Mouse (Mus musculus): ENCODE data around the gene Fhl2. TPM values are rescaled to one million over a fixed set of nuclear protein-coding genes. Genes with fewer than 3 reads are reported as not detected.

The Fhl2 gene
- total RNA-seq (2021) = 10 to 100 TPM; 33.6 to 38.6 TPM
- long read RNA-seq, experiment 1, transcript Fhl2-201 (6 exons, 1,563 nt) = major isoform, 19 of 20 reads
- long read RNA-seq, experiment 1, partial matches to known transcripts = 1 of 20 reads
- long read RNA-seq, experiment 1, other reads (novel, unspliced or antisense) = 0 of 20 reads
- long read RNA-seq, experiment 2, transcript Fhl2-201 (6 exons, 1,563 nt) = major isoform, 18 of 19 reads
- long read RNA-seq, experiment 2, partial matches to known transcripts = 1 of 19 reads
- long read RNA-seq, experiment 2, other reads (novel, unspliced or antisense) = 0 of 19 reads

DNA sequence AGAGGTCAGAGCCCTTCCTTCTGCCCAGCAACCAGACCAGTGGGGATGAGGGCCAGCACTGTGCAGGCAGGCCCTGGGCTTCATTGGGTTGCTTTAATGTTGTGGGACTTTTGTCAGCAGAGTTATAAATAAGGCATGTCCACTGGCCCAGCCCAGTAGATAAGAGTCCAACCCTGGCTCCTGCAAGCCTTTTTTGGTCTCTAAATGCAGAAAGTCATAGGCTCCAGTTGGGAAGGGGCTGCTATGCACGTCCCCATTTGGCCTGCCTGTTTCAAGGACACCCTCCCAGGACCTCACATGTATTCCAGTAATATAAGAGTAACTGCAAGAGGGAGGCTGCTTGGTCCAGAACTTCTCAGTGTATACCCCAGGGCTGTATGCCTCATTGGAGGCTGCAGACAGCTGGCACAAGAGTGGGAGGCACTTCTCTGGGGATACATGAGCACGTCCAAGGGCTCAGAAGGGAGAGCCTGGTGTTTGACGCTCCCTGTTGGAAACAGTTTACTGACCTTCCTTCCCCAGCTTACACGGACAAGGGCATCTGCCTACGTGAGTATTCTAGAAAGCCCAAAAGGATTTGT is at the start of gene Fhl2:
Gene Fhl2 (minus strand): TSS at position 324 of the 581 bp plus-strand sequence.
- no peak for DNase-seq (ENCODE audit: low spot score in 2 of 2)
- Histone ChIP-seq H3K4me3 (no peak within 1 kb of the TSS), H3K27ac (no peak within 1 kb of the TSS)
- TF ChIP-seq CTCF (conservative IDR thresholded peaks at IDR 0.05) = no peak

DNA sequence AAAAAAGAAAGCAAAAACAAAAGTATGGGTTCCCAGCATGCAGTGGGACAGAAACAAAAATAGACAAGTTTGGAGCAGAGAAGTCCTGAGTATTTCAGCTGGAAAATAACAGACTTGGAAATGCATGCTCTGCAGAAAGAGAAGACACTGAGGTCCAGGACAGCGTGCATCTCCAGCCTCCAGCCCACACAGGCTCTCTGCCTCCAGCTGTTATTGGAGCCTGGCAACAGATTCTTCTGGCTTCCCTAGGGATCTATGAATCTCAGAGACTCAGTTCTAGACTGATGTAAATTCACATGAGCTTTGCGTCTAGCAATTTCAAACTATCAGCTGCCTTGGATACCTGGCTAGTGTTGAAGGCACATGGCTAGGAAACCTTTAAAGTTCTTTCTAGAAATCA is 48.2 kb upstream of the Fhl2 start:
- no peak for DNase-seq (ENCODE audit: low spot score in 2 of 2)
- no peak overlapping the region for H3K27ac ChIP-seq
- H3K4me3 ChIP-seq = no peak overlapping the region
- TF ChIP-seq CTCF (conservative IDR thresholded peaks at IDR 0.05) = no peak

DNA sequence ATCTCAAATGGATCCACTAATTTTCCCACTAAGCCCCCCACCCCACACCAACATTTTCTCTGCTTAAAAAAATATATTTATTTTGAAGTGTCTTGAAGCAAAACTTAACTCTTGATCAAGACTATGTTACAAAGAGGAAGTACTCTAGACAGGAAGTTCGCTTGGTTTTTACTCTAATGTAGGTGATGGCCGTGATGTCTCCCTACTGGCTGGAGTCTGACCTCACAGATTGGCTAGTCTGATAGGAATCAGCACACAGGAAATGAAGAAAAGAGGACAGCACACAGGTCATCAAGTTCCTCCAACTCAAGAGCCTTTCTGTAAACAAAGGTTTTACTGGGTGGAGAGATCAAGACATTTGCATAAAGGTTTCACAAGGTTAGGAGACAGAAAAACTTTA is 44.4 kb upstream of the Fhl2 start:
- DNase-seq (ENCODE audit: low spot score in 2 of 2) = no peak
- TF ChIP-seq CTCF (conservative IDR thresholded peaks at IDR 0.05) = no peak
- Histone ChIP-seq H3K4me3 (no peak overlapping the region), H3K27ac (no peak overlapping the region)

DNA sequence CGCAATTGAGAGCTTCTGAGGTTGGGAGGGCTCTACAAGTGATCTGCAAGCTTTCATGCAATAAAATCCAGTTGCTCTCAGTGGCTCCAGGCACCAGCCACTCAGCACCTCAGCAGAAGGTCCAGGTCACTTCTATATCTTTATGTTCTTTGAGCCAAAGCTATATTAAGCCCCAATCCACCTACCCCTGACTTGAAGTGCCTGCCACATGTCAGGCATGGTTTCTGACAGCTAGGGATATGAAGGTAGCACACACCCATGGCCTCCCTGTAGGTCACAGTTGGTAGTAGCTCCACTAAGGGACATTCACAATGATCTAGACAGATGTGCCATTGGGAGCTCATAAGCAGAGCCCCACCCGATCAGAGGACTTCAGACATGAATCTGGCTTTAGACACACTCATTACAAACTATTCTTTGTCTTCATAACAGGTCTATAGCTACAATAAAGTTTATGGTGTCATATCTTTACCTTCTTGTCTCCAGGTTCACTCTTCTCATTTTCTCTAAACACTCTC is 43.1 kb upstream of the Fhl2 start:
- TF ChIP-seq CTCF (conservative IDR thresholded peaks at IDR 0.05) = no peak
- no peak for DNase-seq (ENCODE audit: low spot score in 2 of 2)
- Histone ChIP-seq H3K27ac (no peak overlapping the region), H3K4me3 (no peak overlapping the region)

DNA sequence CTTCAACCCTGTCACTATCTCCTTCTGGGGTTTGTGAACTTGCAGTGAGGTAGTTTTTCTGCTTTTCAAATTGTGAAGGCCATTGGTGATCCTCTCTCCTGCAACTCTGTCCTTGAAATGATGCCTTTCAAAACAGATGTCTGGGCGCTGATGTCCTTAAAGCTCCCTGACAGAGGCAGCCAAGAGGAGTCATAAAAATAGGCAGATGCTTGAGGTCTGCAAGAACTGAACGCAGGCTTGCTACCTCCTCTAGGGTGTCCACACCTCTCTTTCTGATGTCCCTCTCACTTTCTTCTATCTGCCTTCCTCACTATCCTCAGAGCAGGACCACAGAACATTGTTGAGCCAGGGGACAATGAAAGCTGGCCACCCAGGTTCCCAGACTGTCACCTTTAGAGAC is 41.7 kb upstream of the Fhl2 start:
- no peak for DNase-seq (ENCODE audit: low spot score in 2 of 2)
- TF ChIP-seq CTCF (conservative IDR thresholded peaks at IDR 0.05) = no peak
- H3K4me3 ChIP-seq = no peak overlapping the region
- H3K27ac ChIP-seq = no peak overlapping the region

DNA sequence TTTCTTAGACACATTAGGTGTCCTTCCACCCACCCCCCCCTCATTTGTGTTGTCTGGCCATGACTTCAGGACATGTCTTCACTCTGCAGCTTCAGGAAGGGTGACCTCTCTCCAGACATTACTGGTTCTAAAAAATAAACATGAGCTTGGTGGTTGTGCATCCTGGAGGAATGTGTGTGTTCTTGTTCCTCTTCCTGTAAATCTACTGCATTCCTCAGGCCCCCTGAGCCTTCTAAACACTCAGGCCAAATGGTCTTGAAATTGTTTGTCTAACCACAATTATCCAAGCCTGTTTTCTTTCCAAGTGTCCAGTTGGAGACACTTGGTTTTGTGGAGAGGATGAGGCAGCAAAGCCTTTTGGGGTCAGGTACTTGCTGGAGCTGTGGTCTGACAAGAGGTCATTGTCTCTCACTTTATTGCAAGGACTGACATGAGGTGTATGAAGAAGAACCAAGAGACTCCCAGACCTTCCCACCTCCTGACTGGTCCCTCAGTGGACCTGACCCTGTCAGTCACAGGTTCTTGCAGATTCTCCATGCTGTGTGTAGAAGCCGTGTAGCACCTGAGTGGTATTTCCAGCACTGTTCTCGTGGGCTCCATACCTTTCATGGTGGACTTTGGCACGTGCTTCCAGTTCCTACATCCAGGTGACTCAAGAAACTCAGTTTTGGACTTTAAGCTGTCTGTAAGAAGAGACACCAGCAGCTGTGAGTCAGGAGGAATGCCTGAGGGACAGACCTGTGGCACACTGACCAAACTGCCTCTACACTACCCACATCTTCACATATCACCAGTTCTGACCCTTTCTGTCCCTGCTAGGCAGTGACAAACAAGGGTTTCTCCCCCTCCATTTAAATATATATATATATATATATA is 40.8 kb upstream of the Fhl2 start:
- no peak for TF ChIP-seq CTCF (conservative IDR thresholded peaks at IDR 0.05)
- H3K4me3 ChIP-seq = no peak overlapping the region
- no peak overlapping the region for H3K27ac ChIP-seq
- DNase-seq (ENCODE audit: low spot score in 2 of 2) = no peak

DNA sequence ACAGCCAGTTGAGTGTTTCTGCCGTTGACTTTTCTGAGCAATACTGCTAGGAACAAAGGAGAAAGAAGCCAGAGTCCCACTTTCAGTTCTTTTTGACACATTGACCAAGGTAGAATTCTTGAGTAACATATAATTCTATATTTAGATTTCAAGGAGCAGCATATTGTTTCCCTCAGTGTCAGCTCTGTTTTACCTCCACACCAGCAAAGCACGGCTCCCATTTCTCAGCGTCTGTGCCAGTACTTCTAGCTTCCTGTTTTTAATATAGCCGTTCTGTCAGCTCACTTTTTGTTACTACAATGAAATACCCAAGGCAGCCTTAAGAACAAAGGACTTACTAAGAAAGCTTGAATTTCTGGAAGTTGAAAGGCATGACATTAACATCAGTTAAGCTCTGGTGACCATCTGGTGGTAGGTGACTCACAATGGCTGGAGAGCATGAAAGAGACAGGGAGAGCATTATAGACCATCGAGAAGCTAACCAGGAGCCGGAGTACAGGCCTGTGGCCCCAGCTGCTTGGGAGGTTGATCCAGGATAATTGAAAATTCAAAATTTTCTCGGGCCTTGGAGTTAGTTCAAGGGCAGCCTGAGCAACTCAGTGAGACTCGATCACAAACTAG is 28.9 kb upstream of the Fhl2 start:
- Histone ChIP-seq H3K27ac (no peak overlapping the region), H3K4me3 (no peak overlapping the region)
- TF ChIP-seq CTCF (conservative IDR thresholded peaks at IDR 0.05) = no peak
- no peak for DNase-seq (ENCODE audit: low spot score in 2 of 2)

DNA sequence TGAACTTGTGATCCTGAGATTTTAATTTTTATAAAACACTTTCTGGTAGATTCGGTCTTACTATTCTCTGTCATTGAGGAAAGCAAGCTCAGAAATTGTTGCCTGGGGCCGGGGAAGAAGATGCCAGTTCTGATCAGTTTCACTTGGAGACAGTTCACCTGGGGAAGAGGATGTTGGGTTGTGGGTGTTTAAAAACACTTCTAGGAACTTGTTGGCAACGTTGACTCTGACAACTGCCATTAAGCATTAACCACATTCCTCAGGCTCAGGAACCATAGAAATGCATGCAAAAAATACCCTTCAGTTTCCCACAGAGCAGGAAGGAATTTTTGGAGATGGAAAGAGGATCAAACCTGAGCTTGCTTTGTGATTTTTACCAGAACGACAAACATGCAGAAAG is 28.2 kb upstream of the Fhl2 start:
- DNase-seq (ENCODE audit: low spot score in 2 of 2) = no peak
- no peak overlapping the region for H3K27ac ChIP-seq
- no peak overlapping the region for H3K4me3 ChIP-seq
- no peak for TF ChIP-seq CTCF (conservative IDR thresholded peaks at IDR 0.05)

DNA sequence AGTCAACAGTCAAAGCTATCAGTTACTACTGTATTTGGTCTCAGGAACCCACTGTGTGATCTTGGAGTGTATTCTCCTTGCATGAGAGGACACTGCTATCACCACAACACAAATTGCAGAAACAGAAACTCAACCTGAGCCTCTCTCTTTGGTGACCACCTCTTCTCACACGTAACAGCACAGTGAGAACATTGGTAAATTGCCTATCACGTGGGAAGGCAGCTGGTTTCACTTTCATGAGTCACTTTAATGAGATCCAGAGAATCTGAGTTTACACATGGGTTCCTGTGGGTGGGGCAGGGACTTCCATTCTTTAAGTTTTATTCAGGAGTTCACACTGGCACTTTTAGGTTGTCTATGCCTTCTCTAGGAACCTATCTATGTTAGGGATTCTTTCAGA is 27.4 kb upstream of the Fhl2 start:
- Histone ChIP-seq H3K27ac (no peak overlapping the region), H3K4me3 (no peak overlapping the region)
- DNase-seq (ENCODE audit: low spot score in 2 of 2) = no peak
- TF ChIP-seq CTCF (conservative IDR thresholded peaks at IDR 0.05) = no peak

DNA sequence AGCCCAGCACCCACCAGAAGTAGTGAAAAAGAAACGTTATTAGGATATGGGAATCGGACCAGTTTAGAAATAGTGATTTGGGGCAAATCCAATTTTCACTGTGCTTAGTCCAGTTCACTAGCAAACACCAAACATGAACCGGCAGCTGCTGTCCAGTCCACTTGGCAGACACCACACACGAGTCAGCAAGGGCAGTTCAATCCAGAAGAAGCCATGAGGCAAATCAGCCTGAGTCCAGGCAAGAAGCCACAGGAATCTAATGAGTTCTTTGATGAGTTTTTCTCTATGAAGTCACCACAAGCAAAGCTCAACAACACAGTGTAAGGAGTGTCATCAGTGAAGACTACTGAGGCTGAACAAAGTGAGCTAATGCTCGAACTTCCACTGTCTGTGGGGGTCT is 26.3 kb upstream of the Fhl2 start:
- no peak for DNase-seq (ENCODE audit: low spot score in 2 of 2)
- no peak for TF ChIP-seq CTCF (conservative IDR thresholded peaks at IDR 0.05)
- Histone ChIP-seq H3K27ac (no peak overlapping the region), H3K4me3 (no peak overlapping the region)

DNA sequence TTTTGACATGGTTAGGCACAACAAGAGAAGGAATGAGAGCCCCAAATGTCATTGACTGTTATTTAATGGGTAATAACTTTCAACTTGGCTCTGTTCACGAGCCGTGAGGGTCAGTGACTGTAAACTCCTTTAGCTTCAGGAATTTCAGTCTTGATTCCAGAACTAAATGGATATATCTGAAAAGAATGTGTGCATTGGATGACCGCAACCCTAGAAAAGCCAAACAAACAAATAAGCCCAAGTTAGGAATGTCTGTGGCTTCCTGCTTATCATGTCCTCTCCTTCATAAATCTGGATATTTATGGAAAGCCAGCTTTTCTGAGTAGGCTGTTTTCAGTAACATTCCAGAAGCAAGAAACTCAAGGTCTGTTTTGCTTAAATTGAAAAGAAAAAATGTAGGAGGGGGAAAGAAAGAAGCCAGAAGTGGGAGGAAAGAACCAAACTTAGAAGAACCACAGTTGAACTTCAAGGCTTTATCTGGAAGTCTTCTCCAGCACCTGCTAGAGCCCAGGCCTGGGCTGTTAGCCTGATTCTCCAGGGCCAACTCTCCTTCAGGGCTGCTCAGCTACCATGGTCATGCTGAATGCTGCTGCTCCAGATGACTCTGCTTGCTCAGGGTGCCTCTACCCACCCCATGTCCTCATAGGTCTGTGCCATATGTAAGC is 21.4 kb upstream of the Fhl2 start:
- Histone ChIP-seq H3K27ac (no peak overlapping the region), H3K4me3 (no peak overlapping the region)
- DNase-seq (ENCODE audit: low spot score in 2 of 2) = no peak
- no peak for TF ChIP-seq CTCF (conservative IDR thresholded peaks at IDR 0.05)

DNA sequence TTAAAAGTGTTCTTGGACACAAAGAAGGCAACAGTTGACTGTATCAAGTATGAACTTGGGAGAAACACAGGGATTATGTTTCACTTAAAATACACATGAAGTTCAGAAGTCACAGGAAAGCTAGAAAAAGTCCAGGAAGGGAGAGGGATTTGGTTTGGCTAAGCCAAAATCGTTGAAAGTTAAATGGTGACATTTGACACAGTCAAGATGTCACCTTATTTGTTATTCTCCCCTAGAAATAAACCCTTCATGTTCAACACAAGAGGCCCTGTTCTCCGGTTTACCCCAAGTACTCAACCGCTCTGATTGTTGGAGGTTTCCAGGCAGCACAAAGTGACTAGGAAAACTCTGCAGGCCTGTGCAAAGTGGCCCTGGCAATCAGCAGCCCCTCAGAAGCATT is 18.8 kb upstream of the Fhl2 start:
- no peak for TF ChIP-seq CTCF (conservative IDR thresholded peaks at IDR 0.05)
- H3K27ac ChIP-seq = no peak overlapping the region
- no peak overlapping the region for H3K4me3 ChIP-seq
- no peak for DNase-seq (ENCODE audit: low spot score in 2 of 2)
